Mouse (Mus musculus) hematopoietic stem cell, adult 5-6 weeks (primary cell): ENCODE data around the gene Gdpd2. TPM values are rescaled to one million over a fixed set of nuclear protein-coding genes. Genes with fewer than 3 reads are reported as not detected.
A peak's percentile ranks its signal among the peaks of the same experiment; 100 is the strongest.

Source experiments
- ATAC-seq, 2 experiments: fragments of 125-278 bp in 1 of 2; replicated peaks in 1 of 2; 2 replicates each; pipeline ENCODE4 v1.8.0; 2016 to 2017; ENCODE audit warnings: inconsistent platforms in 2 of 2, mild to moderate bottlenecking in 2 of 2, moderate number of reproducible peaks in 2 of 2, low read depth in 1 of 2, moderate TSS enrichment in 1 of 2; ENCODE audit not compliant: low FRiP score in 2 of 2, poor library complexity in 2 of 2, severe bottlenecking in 2 of 2, insufficient read depth in 1 of 2, low TSS enrichment in 1 of 2
- total RNA-seq: library from RNA; stranded (forward); fragments of 172-1452, 232-1000 nt; gene quantifications from 2 replicates; pipeline ENCODE4 v1.2.3, GENCODE M21; 2017

Gdpd2 gene
- total RNA-seq = 0.44 TPM in 1 of 2 replicates, not detected in the other

DNA sequence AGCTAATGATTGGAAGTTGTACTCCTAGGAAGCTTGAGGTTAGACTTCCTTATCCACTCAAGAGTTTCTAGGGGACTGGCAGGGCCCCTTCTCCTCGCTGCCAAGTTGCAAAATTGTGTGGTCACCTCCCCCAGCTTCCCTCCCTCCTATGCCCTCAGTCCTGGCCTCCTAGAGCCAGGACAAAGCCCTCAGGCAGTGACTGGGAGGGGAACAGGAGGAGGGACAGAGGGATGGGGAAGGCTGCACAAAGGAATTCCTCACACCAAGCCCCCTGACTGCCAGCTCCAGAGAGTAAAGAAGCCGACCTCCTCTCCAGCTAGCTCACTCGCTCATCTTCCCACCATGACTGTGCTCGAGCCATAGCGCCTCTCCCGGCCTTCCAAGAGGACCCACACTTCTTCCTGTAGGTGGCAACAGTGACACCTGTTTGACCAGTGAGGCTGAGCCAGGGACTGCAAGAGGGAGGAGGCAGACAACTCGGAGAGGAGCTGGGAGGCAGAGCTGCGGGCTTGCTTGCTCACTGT is at the start of gene Gdpd2:
Gene Gdpd2, plus strand, starts transcription at position 209 of the 524 bp plus-strand sequence.
- ATAC-seq = peak; percentile 17 to 66

- no peak for ATAC-seq
Observed at GRCm38 (mm10) chrX:100686527-100686926, 43.1 kb upstream of the Gdpd2 start.

- no peak for ATAC-seq
Observed at GRCm38 (mm10) chrX:100687360-100688032, 42.2 kb upstream of the Gdpd2 start.

DNA sequence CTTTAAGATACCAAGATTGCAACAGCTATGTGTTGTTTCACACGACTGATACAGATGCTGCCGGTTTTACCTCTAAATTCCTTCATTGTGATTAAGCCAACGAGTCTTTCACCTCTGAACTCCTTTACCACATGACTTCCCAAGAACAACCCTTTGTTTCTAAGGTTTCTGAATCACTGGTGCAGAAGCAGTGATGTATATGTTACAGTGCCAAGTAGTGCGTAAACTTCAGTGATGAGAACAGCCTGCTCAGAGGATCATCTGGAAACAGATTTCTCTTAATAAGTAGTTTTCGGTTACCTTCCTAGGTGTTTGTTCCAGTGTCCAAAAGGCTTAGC is 41.7 kb upstream of the Gdpd2 start:
- ATAC-seq = no peak

DNA sequence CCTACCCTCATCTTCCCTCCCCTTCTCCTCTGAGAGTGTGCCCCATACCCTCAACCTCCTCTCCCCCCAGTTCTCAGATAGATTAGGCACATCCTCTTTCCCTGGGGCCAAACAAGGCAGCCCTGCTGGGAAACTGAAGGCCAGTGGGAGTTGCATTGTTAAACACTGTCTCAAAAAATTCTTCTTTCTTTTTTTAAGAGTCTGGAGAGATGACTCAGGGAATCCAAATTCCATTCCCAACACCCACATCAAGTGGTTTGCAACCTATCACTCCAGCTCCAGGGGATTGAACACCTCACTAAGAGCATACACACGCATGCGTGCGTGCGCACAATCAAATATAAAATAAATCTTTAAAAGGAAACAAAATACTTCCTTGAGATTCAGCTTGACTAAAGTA is 32.9 kb upstream of the Gdpd2 start:
- no peak for ATAC-seq

DNA sequence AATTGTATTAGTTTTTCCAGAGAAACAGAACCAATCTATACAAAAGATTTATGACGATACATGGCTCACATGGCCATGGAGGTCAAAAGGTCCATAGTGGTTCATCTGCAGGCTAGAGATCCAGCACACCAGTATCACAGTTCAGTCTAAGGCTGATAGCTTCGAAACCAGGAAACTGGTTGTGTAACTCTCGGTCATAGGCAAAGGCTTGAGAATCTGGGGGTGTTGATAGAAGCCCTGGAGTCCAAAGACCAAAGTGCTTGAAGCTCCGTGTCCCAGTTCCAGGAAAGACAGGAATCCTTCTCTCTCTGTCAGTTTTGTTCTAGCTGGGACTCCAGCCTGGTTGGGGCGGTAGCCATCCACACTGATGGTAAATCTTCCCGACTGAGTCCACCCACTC is 21.6 kb upstream of the Gdpd2 start:
- ATAC-seq = no peak

DNA sequence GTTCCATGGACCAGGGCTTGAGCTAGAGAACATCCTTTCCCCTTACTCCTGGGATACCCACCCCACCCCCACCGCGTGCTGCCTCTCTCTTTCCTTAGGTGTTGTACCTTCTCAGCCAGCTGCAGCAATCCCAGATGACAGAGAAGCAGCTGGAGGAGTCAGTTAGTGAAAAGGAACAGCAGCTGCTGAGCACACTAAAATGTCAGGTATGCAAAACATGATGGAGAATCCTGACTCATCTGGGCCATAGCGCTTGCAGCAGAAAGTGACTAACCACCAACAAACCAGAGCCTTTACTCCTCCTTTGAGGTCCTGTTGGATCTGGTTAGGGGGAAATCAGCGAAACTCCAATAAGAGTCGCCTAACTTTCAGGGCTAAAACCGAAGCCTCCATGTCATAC is 13.5 kb upstream of the Gdpd2 start:
- no peak for ATAC-seq

DNA sequence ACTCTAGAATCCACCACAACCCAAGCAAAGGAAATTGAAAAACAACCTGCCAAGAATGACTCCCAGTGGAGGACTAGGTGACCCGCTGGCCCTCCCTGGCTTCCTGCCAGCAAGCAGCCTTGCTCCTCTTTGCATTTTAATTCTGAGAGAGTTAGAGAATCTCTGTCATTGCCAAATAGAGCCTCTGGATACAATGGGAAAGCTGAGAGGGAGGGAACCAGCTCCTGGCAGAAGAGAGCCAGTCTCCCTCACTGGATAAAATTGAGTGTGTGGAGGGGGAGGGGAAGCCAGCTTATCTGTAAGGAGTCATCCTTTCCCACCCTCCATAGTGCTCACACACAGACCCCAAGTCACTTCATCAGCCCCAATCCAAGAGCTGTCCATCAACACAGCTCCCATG is 726 bp upstream of the Gdpd2 start:
- no peak for ATAC-seq

GRCm38 (mm10) chrX:100730266-100730665 is 593 bp downstream of the Gdpd2 start:
- ATAC-seq = no peak

DNA sequence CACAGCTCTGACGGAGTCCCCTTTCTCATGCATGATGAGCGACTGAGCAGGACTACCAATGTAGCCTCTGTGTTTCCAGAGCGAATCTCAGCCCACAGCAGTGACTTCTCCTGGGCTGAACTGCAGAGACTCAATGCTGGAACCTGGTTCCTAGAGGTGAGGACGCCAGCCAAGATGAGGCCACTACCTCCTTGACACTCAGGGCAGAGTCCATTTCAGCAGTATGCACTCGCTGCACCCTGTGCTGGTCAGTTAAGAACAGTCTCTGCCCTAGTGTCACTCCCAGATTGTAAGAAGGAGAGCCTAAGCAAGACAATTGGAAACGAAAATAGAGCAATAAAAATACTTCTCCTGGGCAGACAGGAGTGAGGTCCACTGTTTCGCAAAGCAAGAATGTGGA is 4.7 kb downstream of the Gdpd2 start:
- no peak for ATAC-seq

DNA sequence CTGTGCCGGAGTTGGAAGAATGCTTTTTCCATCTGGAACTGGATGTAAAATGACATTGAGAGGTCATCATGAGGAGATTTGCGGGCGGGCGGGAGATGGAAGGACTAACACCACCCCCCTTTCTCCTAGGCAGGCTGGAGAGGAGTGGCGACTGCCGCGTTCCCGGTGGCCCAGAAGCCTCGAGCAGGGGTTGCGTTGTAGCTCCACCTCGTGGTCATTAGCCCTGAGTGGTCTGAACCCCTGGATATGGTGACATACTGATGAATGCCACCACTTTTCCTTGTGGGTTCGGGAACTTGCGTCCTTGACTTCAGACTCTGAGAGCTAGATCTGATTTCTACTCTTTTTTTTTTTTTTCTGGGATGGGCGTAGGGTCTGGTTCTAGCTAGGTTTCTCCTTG is 9.2 kb downstream of the Gdpd2 start:
- peak; percentile 54 to 57; a peak in 3 of 4 replicates for ATAC-seq

DNA sequence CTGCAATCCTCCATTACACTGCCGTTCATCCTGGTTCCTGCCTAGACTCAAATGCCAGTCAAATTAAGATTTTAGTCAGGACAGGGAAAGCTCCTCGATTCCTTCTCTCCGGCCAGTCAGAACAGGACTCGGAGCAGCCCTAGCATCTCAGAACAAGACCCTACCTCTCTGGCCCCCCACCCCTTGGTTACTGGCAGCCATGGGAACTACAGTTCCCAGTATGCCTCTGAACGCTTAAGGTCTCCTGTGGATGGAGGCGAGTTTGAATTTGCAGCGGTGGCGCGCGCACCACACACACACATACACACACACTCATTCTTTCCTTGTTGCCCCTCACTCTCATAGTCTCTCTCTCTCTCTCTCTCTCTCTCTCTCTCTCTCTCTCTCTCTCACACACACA is 9.8 kb downstream of the Gdpd2 start:
- no peak for ATAC-seq

GRCm38 (mm10) chrX:100740785-100741184 is 11.1 kb downstream of the Gdpd2 start:
- ATAC-seq = peak; percentile 70 to 75

DNA sequence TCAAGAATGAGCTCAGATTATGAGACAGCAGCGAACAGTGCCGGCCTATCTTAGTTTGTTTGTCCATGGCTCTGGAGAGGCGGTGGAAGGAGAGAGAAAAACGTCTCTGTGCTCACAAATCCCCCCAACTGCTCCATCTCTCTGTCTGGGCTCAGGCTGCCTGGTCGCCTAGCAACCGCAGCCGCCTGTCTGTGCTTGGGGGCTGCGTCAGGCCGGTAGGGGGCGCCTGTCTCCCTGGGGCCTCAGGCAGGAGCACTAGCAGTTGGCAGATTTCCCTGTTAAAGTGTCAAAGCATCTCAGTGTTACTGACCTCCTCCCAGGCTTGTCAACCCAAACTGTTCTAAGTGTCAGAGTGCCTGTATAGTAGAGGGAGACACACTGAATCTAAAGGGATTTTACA is 12.3 kb downstream of the Gdpd2 start:
- ATAC-seq = no peak; a peak in 1 of 4 replicates

DNA sequence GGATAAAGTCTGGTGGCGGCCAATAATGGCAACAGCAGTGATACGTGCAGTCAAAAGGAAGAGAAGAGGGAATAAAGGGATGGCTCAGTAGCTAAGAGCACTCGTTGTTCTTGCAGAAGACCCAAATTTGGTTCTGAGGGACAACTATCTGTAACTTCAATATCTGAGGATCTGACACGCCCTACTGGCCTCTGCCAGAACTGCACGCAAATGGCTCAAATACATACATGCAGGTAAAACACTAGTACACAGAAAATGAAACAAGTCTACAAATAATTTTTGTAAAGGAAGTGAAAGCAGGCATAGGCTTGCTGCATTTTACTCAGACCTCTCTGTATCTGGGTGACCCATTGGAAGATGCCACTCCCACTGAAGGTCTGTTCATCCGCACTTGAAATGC is 36.2 kb downstream of the Gdpd2 start:
- no peak for ATAC-seq

DNA sequence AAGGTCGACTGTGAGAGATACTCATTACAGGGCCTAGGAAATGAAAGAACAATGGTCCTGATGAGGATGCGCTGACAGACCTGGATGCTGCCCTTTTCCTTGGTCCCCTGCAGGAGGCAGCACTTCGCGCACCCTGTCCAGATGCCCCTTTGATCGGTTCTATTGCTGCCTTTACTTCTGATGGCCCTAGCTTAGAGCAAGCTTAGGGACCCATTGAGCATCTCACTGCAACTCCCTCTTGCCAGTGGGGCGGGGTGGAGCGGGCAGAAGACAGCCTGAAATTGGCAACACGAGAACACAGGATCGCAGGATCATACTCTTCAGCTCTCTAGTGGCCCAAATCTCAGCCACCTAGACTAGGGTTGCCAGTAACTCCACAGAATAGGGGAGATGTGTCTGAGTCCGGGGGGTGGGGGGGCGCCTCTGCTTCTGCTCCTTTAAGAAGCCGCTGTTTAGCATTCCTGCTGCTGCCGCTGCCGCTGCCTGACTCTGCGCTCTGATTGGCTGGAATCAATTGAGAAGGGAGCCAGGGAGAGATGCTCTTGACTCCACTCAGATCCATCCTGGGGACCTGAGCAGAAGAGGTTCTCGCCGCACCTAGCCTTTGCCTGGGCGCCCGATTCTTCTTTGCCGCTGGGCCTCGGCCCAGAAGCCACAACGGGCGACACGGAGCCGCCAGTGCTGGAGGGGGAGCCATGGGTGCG is 37.7 kb downstream of the Gdpd2 start, which contains the start of gene Dlg3:
Gene Dlg3, plus strand, starts transcription at position 542 of the 704 bp plus-strand sequence.
- peak; percentile 36 to 67; a peak in 3 of 4 replicates for ATAC-seq

- no peak; a peak in 1 of 4 replicates for ATAC-seq
Observed at GRCm38 (mm10) chrX:100767885-100768626, 38.4 kb downstream of the Gdpd2 start.

GRCm38 (mm10) chrX:100769281-100769680 is 39.6 kb downstream of the Gdpd2 start:
- no peak for ATAC-seq
